Mouse (Mus musculus) ES-E14 (cell line): ENCODE data around the gene Fam172a. TPM values are rescaled to one million over a fixed set of nuclear protein-coding genes. Genes with fewer than 3 reads are reported as not detected.
A peak's percentile ranks its signal among the peaks of the same experiment; 100 is the strongest.

ENCODE experiments used
- DNase-seq: peaks from one replicate; pipeline ENCODE4 v3.0.0-alpha.2; 2013; ENCODE audit warnings: low read depth, low spot score
- H3K27ac ChIP-seq: 2 replicates; pipeline ENCODE4 v1.5.1; 2012; ENCODE audit warnings: low read depth, mild to moderate bottlenecking, low read length, moderate library complexity, mixed read lengths; ENCODE audit not compliant: poor library complexity, insufficient read depth, severe bottlenecking
- H3K36me3 ChIP-seq: 2 replicates; pipeline ENCODE4 v1.6.1; 2012; ENCODE audit warnings: mild to moderate bottlenecking, low read length, moderate library complexity, mixed read lengths; ENCODE audit not compliant: control insufficient read depth, poor library complexity, insufficient read depth, severe bottlenecking
- H3K4me1 ChIP-seq, 2 experiments: fragments of 150-350 bp in 1 of 2; sonication (generic) in 1 of 2; 2 replicates each; pipeline ENCODE4 v1.6.1; 2012; ENCODE audit warnings: low read length in 2 of 2, mild to moderate bottlenecking in 1 of 2, mixed read lengths in 1 of 2; ENCODE audit not compliant: control insufficient read depth in 2 of 2, insufficient read depth in 2 of 2, poor library complexity in 1 of 2
- H3K4me3 ChIP-seq, 2 experiments: fragments of 150-350 bp in 1 of 2; sonication (generic) in 1 of 2; 2 replicates each; pipeline ENCODE4 v1.5.1; 2012; ENCODE audit warnings: low read length in 2 of 2, low read depth in 1 of 2, mild to moderate bottlenecking in 1 of 2, mixed read lengths in 1 of 2; ENCODE audit not compliant: insufficient read depth in 1 of 2, poor library complexity in 1 of 2, severe bottlenecking in 1 of 2
- H3K9ac ChIP-seq: 2 replicates; pipeline ENCODE4 v1.6.1; 2012; ENCODE audit warnings: low read depth, mild to moderate bottlenecking, low read length, mixed read lengths; ENCODE audit not compliant: poor library complexity, insufficient read depth, severe bottlenecking
- H3K9me3 ChIP-seq: fragments of 150-350 bp; sonication (generic); 2 replicates; pipeline ENCODE4 v1.6.1; 2012; ENCODE audit warnings: low read depth, mild to moderate bottlenecking, low read length; ENCODE audit not compliant: control insufficient read depth, insufficient read depth
- CHD2 ChIP-seq: IDR thresholded peaks from 2 replicates; pipeline ENCODE4 v1.6.1; 2014; ENCODE audit warnings: mild to moderate bottlenecking, low read depth, low read length, inconsistent platforms
- HCFC1 ChIP-seq: IDR thresholded peaks from 2 replicates; pipeline ENCODE4 v1.6.1; 2012; ENCODE audit warnings: low read length, inconsistent platforms, borderline replicate concordance; ENCODE audit not compliant: insufficient read depth
- MAFK ChIP-seq: IDR thresholded peaks from 2 replicates; pipeline ENCODE4 v1.6.1; 2014; ENCODE audit warnings: mild to moderate bottlenecking, low read depth, low read length, inconsistent platforms; ENCODE audit not compliant: insufficient read depth
- ZC3H11A ChIP-seq: IDR thresholded peaks from 2 replicates; pipeline ENCODE4 v1.6.1; 2012; ENCODE audit warnings: low read depth, mild to moderate bottlenecking, inconsistent platforms, low read length, borderline replicate concordance
- ZNF384 ChIP-seq: IDR thresholded peaks from 2 replicates; pipeline ENCODE4 v1.6.1; 2012; ENCODE audit warnings: low read depth, low read length, inconsistent platforms
- in situ Hi-C, 2 experiments: fragments of 600-800 bp; cut with MboI; formaldehyde crosslinking; loops; one replicate each; pipeline ENCODE4 v1.15.1; 2025; ENCODE audit warnings: low sequenced_read_pairs in 2 of 2, inconsistent platforms in 1 of 2; ENCODE audit not compliant: unreplicated experiment in 2 of 2
- total RNA-seq: library from RNA; depleted of rRNA; stranded (reverse); fragments of 300-350 nt; gene quantifications from 2 replicates; pipeline ENCODE4 v1.2.3, GENCODE M21; 2012

The Fam172a gene
- total RNA-seq, 1 experiment, result 8.7 TPM

GRCm38 (mm10) chr13:78200407-78200806, 498.6 kb downstream of the Fam172a start:
- H3K27ac ChIP-seq, result no peak overlapping the region
- DNase-seq, result no peak
- no peaks in the 10 kb centered on the region for H3K36me3 ChIP-seq
- in situ Hi-C loops, result no loop called here
- TF ChIP-seq CHD2 (no peak), HCFC1 (no peak), MAFK (no peak), ZNF384 (no peak), ZC3H11A (no peak)
- H3K9me3 ChIP-seq, result no peaks in the 10 kb centered on the region
- no peak overlapping the region for H3K9ac ChIP-seq
- peaks cover 1 to 7% of the 10 kb centered on the region in 2 experiments; a peak in 1 of 4 replicates for H3K4me1 ChIP-seq
- no peak overlapping the region for H3K4me3 ChIP-seq

GRCm38 (mm10) chr13:78200991-78201870, 499.4 kb downstream of the Fam172a start:
- in situ Hi-C loops, result no loop called here
- TF ChIP-seq ZNF384 (no peak), ZC3H11A (peak; percentile 40; the same call in 1 of the 2 replicates)
- Histone ChIP-seq H3K27ac (no peak overlapping the region), H3K4me3 (peak overlapping the region in 1 of 2 experiments; percentile 19; a peak in 1 of 4 replicates), H3K9me3 (no peaks in the 10 kb centered on the region), H3K4me1 (peaks cover 1 to 7% of the 10 kb centered on the region in 2 experiments; a peak in 1 of 4 replicates), H3K9ac (no peak overlapping the region), H3K36me3 (no peaks in the 10 kb centered on the region)
- DNase-seq, result peak; percentile 67

GRCm38 (mm10) chr13:78201871-78202565, 500.2 kb downstream of the Fam172a start:
- H3K4me1 ChIP-seq, result peaks cover 1 to 7% of the 10 kb centered on the region in 2 experiments; a peak in 1 of 4 replicates
- TF ChIP-seq ZC3H11A (no peak), MAFK (no peak), ZNF384 (no peak), CHD2 (no peak), HCFC1 (no peak)
- no peak overlapping the region for H3K27ac ChIP-seq

GRCm38 (mm10) chr13:78202574-78203347, 500.9 kb downstream of the Fam172a start:
- no peak for DNase-seq
- no peak for TF ChIP-seq ZNF384
- TF ChIP-seq CHD2, result no peak
- no peak for TF ChIP-seq ZC3H11A
- TF ChIP-seq MAFK, result no peak
- no peak for TF ChIP-seq HCFC1
- Histone ChIP-seq H3K27ac (no peak overlapping the region), H3K9me3 (no peaks in the 10 kb centered on the region), H3K36me3 (no peaks in the 10 kb centered on the region), H3K4me1 (peaks cover 0 to 4% of the 10 kb centered on the region in 2 experiments; a peak in 1 of 4 replicates), H3K4me3 (peak overlapping the region; percentile 58 to 59), H3K9ac (no peak overlapping the region)
- in situ Hi-C loops, result no loop called here

More at GRCm38 (mm10) chr13:78201871-78202565, 500.2 kb downstream of the Fam172a start:
- DNase-seq, result no peak
- in situ Hi-C loops, result no loop called here
- Histone ChIP-seq H3K36me3 (no peaks in the 10 kb centered on the region), H3K9me3 (no peaks in the 10 kb centered on the region), H3K4me3 (no peak overlapping the region), H3K9ac (no peak overlapping the region)
